Mouse (Mus musculus): ENCODE data around the gene Ctc1.

GRCm38 (mm10) chr11:69077316-69077715 lies 61.6 kb downstream of the Ctc1 start:
- TF ChIP-seq POLR2A (IDR thresholded peaks at IDR 0.05; ENCODE audit: borderline replicate concordance, extremely low read depth, low read depth, low read length) (no peak), CTCF (IDR thresholded peaks at IDR 0.05; ENCODE audit: insufficient read depth, low read length) (no peak)
